Mouse (Mus musculus) liver, embryonic 14.5 days (tissue): ENCODE measurements around the gene Pzp. TPM values are rescaled to one million over a fixed set of nuclear protein-coding genes. Genes with fewer than 3 reads are reported as not detected.

Experiments used
- ATAC-seq: fragments of 200-750 bp; cut with Nextera tagmentation; 2 replicates; pipeline ENCODE4 v1.8.0; 2017; ENCODE audit warnings: moderate number of reproducible peaks, mild to moderate bottlenecking, moderate library complexity; ENCODE audit not compliant: insufficient read depth
- DNase-seq, 3 experiments: peaks; one replicate each; pipeline ENCODE4 v3.0.0-alpha.2; 2012 to 2013; ENCODE audit warnings: low read depth in 3 of 3, low spot score in 3 of 3
- H3K27ac ChIP-seq: fragments of 300-500 bp; sonication (generic); 2 replicates; pipeline ENCODE4 v1.5.1; 2014; ENCODE audit warnings: moderate library complexity, mild to moderate bottlenecking, control low read depth, inconsistent platforms
- H3K27me3 ChIP-seq: fragments of 300-500 bp; sonication (generic); 2 replicates; pipeline ENCODE4 v1.6.1; 2014; ENCODE audit warnings: mild to moderate bottlenecking, low read length, moderate library complexity; ENCODE audit not compliant: control insufficient read depth, insufficient read depth
- H3K36me3 ChIP-seq: fragments of 300-500 bp; sonication (generic); replicated peaks from 2 replicates; pipeline ENCODE4 v1.6.1; 2014; ENCODE audit warnings: low read depth; ENCODE audit not compliant: control insufficient read depth, insufficient read depth
- H3K4me1 ChIP-seq, 2 experiments: fragments of 200-500 bp in 1 of 2; fragments of 300-500 bp in 1 of 2; sonication (generic) in 1 of 2; replicated peaks; 2 replicates each; pipeline ENCODE4 v1.6.1; 2012 to 2014; ENCODE audit warnings: antibody characterized with exemption in 1 of 2, inconsistent platforms in 1 of 2, low read length in 1 of 2; ENCODE audit not compliant: control insufficient read depth in 2 of 2, insufficient read depth in 2 of 2
- H3K4me2 ChIP-seq: fragments of 300-500 bp; sonication (generic); 2 replicates; pipeline ENCODE4 v1.6.1; 2014; ENCODE audit warnings: low read depth, mild to moderate bottlenecking, control low read depth, moderate library complexity
- H3K4me3 ChIP-seq, 2 experiments: fragments of 200-500 bp in 1 of 2; fragments of 300-500 bp in 1 of 2; sonication (generic) in 1 of 2; 2 replicates each; pipeline ENCODE4 v1.5.1; 2012 to 2014; ENCODE audit warnings: low read depth in 2 of 2, low read length in 2 of 2, mild to moderate bottlenecking in 2 of 2, control low read depth in 1 of 2, inconsistent platforms in 1 of 2, moderate library complexity in 1 of 2; ENCODE audit not compliant: insufficient read depth in 1 of 2
- H3K9ac ChIP-seq: fragments of 300-500 bp; sonication (generic); replicated peaks from 2 replicates; pipeline ENCODE4 v1.6.1; 2014; ENCODE audit warnings: mild to moderate bottlenecking, control low read depth, moderate library complexity
- H3K9me3 ChIP-seq: fragments of 300-500 bp; sonication (generic); 2 replicates; pipeline ENCODE4 v1.6.1; 2016; ENCODE audit warnings: low read length, mixed read lengths; ENCODE audit not compliant: control insufficient read depth
- CTCF ChIP-seq: IDR thresholded peaks from 2 replicates; pipeline ENCODE4 v1.5.1; 2016; ENCODE audit warnings: antibody characterized with exemption, low read depth, control low read depth
- EP300 ChIP-seq: IDR thresholded peaks from 2 replicates; pipeline ENCODE4 v1.6.1; 2016; ENCODE audit warnings: antibody characterized with exemption, low read depth
- WGBS: fragments of 180-500 bp; shearing (Covaris S2); extraction: QIAGEN DNeasy Blood & Tissue Kit; methylation state at CpG from one replicate; pipeline ENCODE4 v1.1.7; 2014; ENCODE audit not compliant: insufficient replicate concordance; 5-methylcytosine and 5-hydroxymethylcytosine counted together
- polyA plus RNA-seq, 2 experiments: library from polyadenylated mRNA; depleted of rRNA in 1 of 2; stranded (reverse) in 1 of 2; unstranded in 1 of 2; fragments of >200 nt; fragmentation: Nextera tagmentation in 1 of 2; extraction: Ambion mirVana in 1 of 2; gene quantifications; 2 replicates each; pipeline versions ENCODE4 v1.2.1 to v1.2.3; 2012 to 2014

Pzp gene
- polyA plus RNA-seq (2012; rRNA removed) (119 and 187 TPM in 2 replicates), polyA plus RNA-seq (2014; fragmentation: Nextera tagmentation; extraction: Ambion mirVana) (201 and 204 TPM in 2 replicates)

DNA sequence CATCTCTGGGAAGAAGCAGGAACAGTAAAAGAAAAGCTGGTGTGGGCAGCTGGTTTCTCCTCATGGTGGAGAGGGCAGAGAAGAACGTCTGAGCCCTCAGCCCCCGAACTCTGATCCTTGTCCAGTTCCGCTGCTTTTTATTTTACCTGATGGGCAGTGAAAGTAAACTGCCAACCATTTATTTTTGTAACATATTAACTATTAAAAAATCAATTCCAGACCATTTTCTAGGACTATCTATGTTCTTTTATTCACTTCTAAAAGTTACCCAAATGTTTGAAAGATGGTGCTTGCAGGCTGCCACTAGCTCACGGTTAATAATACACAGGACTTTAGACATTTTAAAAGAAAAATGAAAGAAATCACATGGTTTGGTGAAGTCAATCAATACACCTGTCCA is at the start of gene Pzp:
Gene Pzp (minus strand): TSS at position 120 of the 400 bp plus-strand sequence.
- H3K27ac ChIP-seq, result no peak within 1 kb of the TSS; the same call in 1 of the 2 replicates
- WGBS, result 62% methylated on average over 4 of the region's 4 CpGs
- DNase-seq (no peak), ATAC-seq (no peak)
- H3K4me2 ChIP-seq, result 0 out of 2 replicates have a peak within 1 kb of the TSS, but pooled peaks have one; percentile 22
- H3K9ac ChIP-seq, result no peak within 1 kb of the TSS
- H3K36me3 ChIP-seq, result no peaks in the 10 kb centered on the region
- no peaks in the 10 kb centered on the region for H3K9me3 ChIP-seq
- no peaks in the 10 kb centered on the region for H3K4me1 ChIP-seq
- no peaks in the 10 kb centered on the region for H3K27me3 ChIP-seq
- peak within 1 kb of the TSS in 1 of 2 experiments; percentile 40; a peak in 2 of 4 replicates for H3K4me3 ChIP-seq
- TF ChIP-seq CTCF (no peak), EP300 (no peak)

DNA sequence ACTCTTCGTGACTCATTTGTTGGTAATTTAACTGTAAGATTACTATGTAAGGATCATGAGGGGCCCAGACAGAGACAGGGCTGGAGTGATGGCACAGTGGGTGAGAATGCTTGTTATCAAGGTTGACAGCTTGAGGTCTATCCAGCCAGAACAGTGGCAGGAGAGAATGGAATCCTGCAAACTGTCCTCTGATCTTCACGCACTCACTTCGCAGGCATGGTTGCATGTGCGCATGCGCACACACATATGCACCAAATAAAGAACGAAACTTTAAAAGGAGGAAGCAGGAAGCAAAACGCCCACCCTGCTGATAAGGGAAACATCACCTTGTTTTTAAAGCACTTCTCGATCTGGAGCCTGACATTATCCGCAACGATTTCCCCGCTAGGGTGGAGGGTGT is 40.1 kb upstream of the Pzp start:
- ATAC-seq, result no peak
- no peak overlapping the region for H3K4me2 ChIP-seq
- H3K27me3 ChIP-seq, result no peaks in the 10 kb centered on the region
- no peak overlapping the region for H3K27ac ChIP-seq
- TF ChIP-seq CTCF (no peak), EP300 (no peak)
- no peak overlapping the region for H3K9ac ChIP-seq
- no peaks in the 10 kb centered on the region for H3K36me3 ChIP-seq
- H3K4me1 ChIP-seq, result no peaks in the 10 kb centered on the region
- no peak overlapping the region for H3K4me3 ChIP-seq
- 74% methylated on average over 11 of the region's 11 CpGs for WGBS
- DNase-seq, result no peak
- no peaks in the 10 kb centered on the region for H3K9me3 ChIP-seq

GRCm38 (mm10) chr6:128554049-128554448 is 27.5 kb upstream of the Pzp start:
- H3K4me1 ChIP-seq, result peaks cover 0 to 4% of the 10 kb centered on the region in 2 experiments; a peak in 2 of 4 replicates
- ATAC-seq (no peak), DNase-seq (no peak)
- H3K4me2 ChIP-seq, result no peak overlapping the region
- H3K27ac ChIP-seq, result no peak overlapping the region
- no peak overlapping the region for H3K4me3 ChIP-seq
- TF ChIP-seq CTCF (no peak), EP300 (no peak)
- no peaks in the 10 kb centered on the region for H3K27me3 ChIP-seq
- H3K9ac ChIP-seq, result no peak overlapping the region
- WGBS, result 33% methylated on average over 7 of the region's 7 CpGs
- H3K9me3 ChIP-seq, result no peaks in the 10 kb centered on the region
- H3K36me3 ChIP-seq, result no peaks in the 10 kb centered on the region

DNA sequence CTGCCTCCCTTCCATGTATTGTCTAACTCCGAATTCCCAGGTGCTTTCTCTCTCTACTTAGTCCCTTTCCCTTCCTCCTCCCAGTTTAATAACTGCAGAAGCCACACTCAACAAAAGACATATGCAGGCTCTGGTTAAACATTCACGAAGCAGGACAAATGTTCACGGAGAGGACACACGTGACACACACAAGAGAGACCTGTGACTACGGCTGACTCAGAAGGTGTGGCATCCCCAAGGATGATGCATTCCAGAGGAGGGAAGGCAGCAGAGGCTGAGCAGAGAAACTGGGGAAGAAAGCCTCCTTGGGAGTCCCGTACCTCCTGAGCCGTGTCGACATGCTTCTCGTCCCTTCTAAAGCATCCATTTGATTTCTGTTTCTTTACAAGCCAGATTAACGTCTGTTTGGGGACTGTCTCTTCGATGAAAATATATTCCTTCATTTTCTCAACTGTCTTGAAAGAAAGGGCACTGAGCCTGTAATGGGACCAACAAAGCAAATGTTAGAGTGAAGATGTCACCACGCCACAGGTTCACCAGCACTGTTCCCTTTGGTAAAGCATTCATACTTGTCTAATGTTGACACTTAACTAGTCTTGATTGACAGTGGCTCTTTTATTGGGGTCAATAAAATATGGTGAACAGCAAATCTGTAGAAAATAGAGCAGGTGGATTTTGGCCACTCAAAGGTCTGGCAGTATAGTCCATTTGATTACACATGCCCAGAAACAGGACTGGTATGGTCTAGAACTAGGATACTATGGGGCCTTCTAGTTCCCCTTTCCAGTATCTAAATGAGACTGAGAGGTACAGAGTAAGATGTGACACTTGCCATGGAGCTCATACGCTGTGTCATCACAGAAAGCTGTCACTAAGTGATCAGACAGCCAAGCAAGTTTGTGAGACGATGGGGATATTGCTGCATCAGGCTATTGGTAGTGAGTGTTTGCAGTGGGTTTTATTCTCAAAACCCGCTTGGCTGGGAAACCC is 23.2 kb upstream of the Pzp start:
- ATAC-seq (no peak), DNase-seq (no peak)
- Histone ChIP-seq H3K27ac (no peak overlapping the region), H3K27me3 (no peaks in the 10 kb centered on the region), H3K4me1 (peaks cover 0 to 4% of the 10 kb centered on the region in 2 experiments; a peak in 2 of 4 replicates), H3K9ac (no peak overlapping the region), H3K36me3 (no peaks in the 10 kb centered on the region), H3K9me3 (no peaks in the 10 kb centered on the region), H3K4me2 (no peak overlapping the region), H3K4me3 (no peak overlapping the region)
- 62% methylated on average over 15 of the region's 15 CpGs for WGBS
- no peak for TF ChIP-seq CTCF
- no peak for TF ChIP-seq EP300

GRCm38 (mm10) chr6:128548532-128548931 is 22.0 kb upstream of the Pzp start:
- no peak for TF ChIP-seq EP300
- TF ChIP-seq CTCF, result no peak
- no peak overlapping the region for H3K4me2 ChIP-seq
- H3K27me3 ChIP-seq, result no peaks in the 10 kb centered on the region
- 79% methylated on average over 10 of the region's 10 CpGs for WGBS
- no peak overlapping the region for H3K27ac ChIP-seq
- no peak overlapping the region for H3K9ac ChIP-seq
- no peak for ATAC-seq
- H3K36me3 ChIP-seq, result no peaks in the 10 kb centered on the region
- no peak for DNase-seq
- no peak overlapping the region for H3K4me3 ChIP-seq
- H3K9me3 ChIP-seq, result no peaks in the 10 kb centered on the region
- peaks cover 0 to 4% of the 10 kb centered on the region in 2 experiments; a peak in 1 of 4 replicates for H3K4me1 ChIP-seq
